Mouse (Mus musculus) hindbrain, postnatal 0 days (tissue): ENCODE data around the gene Nkx2-5. TPM values are rescaled to one million over a fixed set of nuclear protein-coding genes. Genes with fewer than 3 reads are reported as not detected.

Experiments
- ATAC-seq: fragments of 200-750 bp; cut with Nextera tagmentation; 2 replicates; pipeline ENCODE4 v1.8.0; 2017; ENCODE audit warnings: mild to moderate bottlenecking, moderate TSS enrichment, moderate library complexity
- DNase-seq: peaks from one replicate; pipeline ENCODE4 v3.0.0-alpha.2; 2015; ENCODE audit warnings: low spot score
- H3K27ac ChIP-seq: fragments of 300-500 bp; sonication (generic); 2 replicates; pipeline ENCODE4 v1.5.1; 2014; ENCODE audit warnings: mild to moderate bottlenecking
- H3K27me3 ChIP-seq: fragments of 300-500 bp; sonication (generic); 2 replicates; pipeline ENCODE4 v1.6.1; 2014; ENCODE audit warnings: low read length, mixed read lengths; ENCODE audit not compliant: insufficient read depth
- H3K36me3 ChIP-seq: fragments of 300-500 bp; sonication (generic); 2 replicates; pipeline ENCODE4 v1.6.1; 2014; ENCODE audit warnings: low read length, mixed read lengths; ENCODE audit not compliant: insufficient read depth
- H3K4me1 ChIP-seq: fragments of 300-500 bp; sonication (generic); 2 replicates; pipeline ENCODE4 v1.6.1; 2014; ENCODE audit warnings: antibody characterized with exemption, low read length, mixed read lengths; ENCODE audit not compliant: insufficient read depth
- H3K4me2 ChIP-seq: fragments of 300-500 bp; sonication (generic); 2 replicates; pipeline ENCODE4 v1.6.1; 2014; ENCODE audit warnings: low read depth, mild to moderate bottlenecking, low read length, moderate library complexity, mixed read lengths
- H3K4me3 ChIP-seq: fragments of 300-500 bp; sonication (generic); 2 replicates; pipeline ENCODE4 v1.5.1; 2014; ENCODE audit warnings: low read length
- H3K9ac ChIP-seq: fragments of 300-500 bp; sonication (generic); replicated peaks from 2 replicates; pipeline ENCODE4 v1.6.1; 2014; ENCODE audit warnings: mild to moderate bottlenecking, low read length, moderate library complexity, mixed read lengths
- H3K9me3 ChIP-seq: fragments of 300-500 bp; sonication (generic); 2 replicates; pipeline ENCODE4 v1.6.1; 2016; ENCODE audit warnings: low read length, mixed read lengths
- CTCF ChIP-seq: IDR thresholded peaks from 2 replicates; pipeline ENCODE4 v1.5.1; 2016; ENCODE audit warnings: antibody characterized with exemption, control low read depth, low read depth
- WGBS: fragments of 180-500 bp; shearing (Covaris S2); extraction: QIAGEN DNeasy Blood & Tissue Kit; methylation state at CpG from one replicate; pipeline ENCODE4 v1.1.7; 2014; 5-methylcytosine and 5-hydroxymethylcytosine counted together
- polyA plus RNA-seq: library from polyadenylated mRNA; unstranded; fragments of >200 nt; fragmentation: Nextera tagmentation; extraction: Ambion mirVana; gene quantifications from 2 replicates; pipeline ENCODE4 v1.2.1, GENCODE M21; 2015
- total RNA-seq: library from RNA; depleted of rRNA; stranded (reverse); fragments of >200 nt; gene quantifications from 2 replicates; pipeline ENCODE4 v1.2.3, GENCODE M21; 2014

Gene Nkx2-5
- total and polyA plus RNA-seq, 2 experiments from 2014 or later = not detected

GRCm38 (mm10) chr17:26884995-26885926, 40.5 kb upstream of the Nkx2-5 start:
- H3K27me3 ChIP-seq = no peaks in the 10 kb centered on the region
- H3K4me3 ChIP-seq = peak overlapping the region; percentile 35
- TF ChIP-seq CTCF = peak; percentile 61
- no peaks in the 10 kb centered on the region for H3K36me3 ChIP-seq
- DNase-seq (peak; percentile 80), ATAC-seq (peak; percentile 74)
- H3K9ac ChIP-seq = peak overlapping the region; percentile 33; the same call in 1 of the 2 replicates
- H3K4me2 ChIP-seq = peak overlapping the region; percentile 58
- no peaks in the 10 kb centered on the region for H3K9me3 ChIP-seq
- H3K4me1 ChIP-seq = peaks cover 10% of the 10 kb centered on the region
- H3K27ac ChIP-seq = peak overlapping the region; percentile 1; the same call in 1 of the 2 replicates
- 22% methylated on average over 24 of the region's 25 CpGs for WGBS

DNA sequence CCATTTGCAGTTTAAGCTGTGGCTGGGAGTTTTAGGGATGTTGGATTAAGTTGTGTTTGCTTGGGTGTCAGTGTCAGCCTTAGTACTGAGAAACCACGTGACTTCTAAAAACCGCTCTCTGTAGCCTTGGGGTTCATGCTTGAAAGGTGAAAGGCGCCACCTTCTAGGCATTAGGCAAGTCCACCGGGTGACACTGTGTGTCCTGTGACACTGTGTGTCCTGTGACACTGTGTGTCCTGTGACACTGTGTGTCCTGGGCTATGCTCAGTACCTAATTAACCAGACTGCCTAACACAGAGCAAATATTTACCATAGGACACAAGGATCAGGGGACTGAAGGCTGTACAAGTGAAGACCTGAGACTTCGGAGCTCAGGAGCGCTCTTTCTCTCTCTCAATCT, 38.8 kb upstream of the Nkx2-5 start:
- Histone ChIP-seq H3K4me2 (no peak overlapping the region), H3K4me3 (no peak overlapping the region), H3K27me3 (no peaks in the 10 kb centered on the region), H3K27ac (no peak overlapping the region), H3K9me3 (no peaks in the 10 kb centered on the region), H3K4me1 (peaks cover 10% of the 10 kb centered on the region), H3K36me3 (no peaks in the 10 kb centered on the region), H3K9ac (no peak overlapping the region)
- TF ChIP-seq CTCF = no peak
- WGBS = 78% methylated on average over 6 of the region's 6 CpGs
- no peak for ATAC-seq
- DNase-seq = no peak

GRCm38 (mm10) chr17:26882706-26883105, 37.9 kb upstream of the Nkx2-5 start:
- TF ChIP-seq CTCF = no peak
- Histone ChIP-seq H3K27ac (no peak overlapping the region), H3K9ac (no peak overlapping the region), H3K36me3 (no peaks in the 10 kb centered on the region), H3K9me3 (no peaks in the 10 kb centered on the region), H3K27me3 (no peaks in the 10 kb centered on the region), H3K4me3 (no peak overlapping the region), H3K4me2 (no peak overlapping the region), H3K4me1 (peaks cover 10% of the 10 kb centered on the region)
- ATAC-seq = no peak
- 55% methylated on average over 1 of the region's 1 CpGs for WGBS
- DNase-seq = no peak

DNA sequence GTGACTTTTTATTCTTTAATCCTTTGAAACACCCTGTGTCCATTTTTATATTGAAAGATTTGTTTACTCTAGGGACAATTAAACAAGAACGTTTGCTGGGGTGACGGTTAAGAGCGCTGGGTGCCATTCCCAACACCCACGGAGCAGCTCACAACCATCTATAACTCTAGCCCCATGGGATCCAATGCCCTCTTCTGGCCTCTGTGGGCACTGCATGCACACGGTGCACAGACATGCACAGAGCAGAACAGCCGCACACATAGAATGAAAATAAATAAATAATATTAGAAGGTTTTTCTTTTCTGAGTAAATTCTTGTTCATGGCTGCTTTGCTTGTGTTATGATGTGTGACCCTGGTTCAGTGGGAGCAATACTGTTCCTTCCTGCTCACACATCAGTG, 34.4 kb upstream of the Nkx2-5 start:
- Histone ChIP-seq H3K9ac (no peak overlapping the region), H3K27me3 (no peaks in the 10 kb centered on the region), H3K36me3 (no peaks in the 10 kb centered on the region), H3K4me2 (no peak overlapping the region), H3K27ac (no peak overlapping the region), H3K4me1 (no peaks in the 10 kb centered on the region), H3K9me3 (no peaks in the 10 kb centered on the region), H3K4me3 (no peak overlapping the region)
- 89% methylated on average over 6 of the region's 6 CpGs for WGBS
- DNase-seq (no peak), ATAC-seq (no peak)
- TF ChIP-seq CTCF = no peak

GRCm38 (mm10) chr17:26877927-26878326, 33.1 kb upstream of the Nkx2-5 start:
- Histone ChIP-seq H3K4me1 (no peaks in the 10 kb centered on the region), H3K4me2 (no peak overlapping the region), H3K36me3 (no peaks in the 10 kb centered on the region), H3K4me3 (no peak overlapping the region), H3K27ac (no peak overlapping the region), H3K9ac (no peak overlapping the region), H3K9me3 (no peaks in the 10 kb centered on the region), H3K27me3 (no peaks in the 10 kb centered on the region)
- WGBS = 84% methylated on average over 7 of the region's 7 CpGs
- TF ChIP-seq CTCF = no peak
- DNase-seq = no peak
- no peak for ATAC-seq

- Histone ChIP-seq H3K9ac (no peak overlapping the region), H3K36me3 (no peaks in the 10 kb centered on the region), H3K4me2 (no peak overlapping the region), H3K4me3 (no peak overlapping the region), H3K27ac (no peak overlapping the region), H3K4me1 (no peaks in the 10 kb centered on the region), H3K27me3 (no peaks in the 10 kb centered on the region), H3K9me3 (no peaks in the 10 kb centered on the region)
- peak; percentile 3 for DNase-seq
- no peak for TF ChIP-seq CTCF
- ATAC-seq = no peak
- 53% methylated on average over 11 of the region's 11 CpGs for WGBS
Measured at GRCm38 (mm10) chr17:26874542-26874941, 29.7 kb upstream of the Nkx2-5 start.

GRCm38 (mm10) chr17:26873502-26873901, 28.7 kb upstream of the Nkx2-5 start:
- Histone ChIP-seq H3K4me1 (no peaks in the 10 kb centered on the region), H3K36me3 (no peaks in the 10 kb centered on the region), H3K27me3 (no peaks in the 10 kb centered on the region), H3K4me2 (no peak overlapping the region), H3K9me3 (no peaks in the 10 kb centered on the region), H3K9ac (no peak overlapping the region), H3K27ac (no peak overlapping the region), H3K4me3 (no peak overlapping the region)
- no peak for TF ChIP-seq CTCF
- ATAC-seq (no peak), DNase-seq (no peak)
- 76% methylated on average over 8 of the region's 8 CpGs for WGBS
